Mouse (Mus musculus): Measurements from ENCODE around the gene Tshz2.

Tshz2 gene

GRCm38 (mm10) chr2:169630070-169630469, 2.7 kb upstream of the Tshz2 start:
- no peak for DNase-seq (ENCODE audit: low spot score in 2 of 2)

- peak; percentile 35 to 67 for DNase-seq (ENCODE audit: low spot score in 2 of 2)
Observed at GRCm38 (mm10) chr2:169633491-169634289, 877 bp downstream of the Tshz2 start.

GRCm38 (mm10) chr2:169634619-169635382, 2.0 kb downstream of the Tshz2 start:
- DNase-seq (ENCODE audit: low spot score in 2 of 2) = no peak

GRCm38 (mm10) chr2:169635428-169635827, 2.6 kb downstream of the Tshz2 start:
- no peak for DNase-seq (ENCODE audit: low spot score in 2 of 2)

GRCm38 (mm10) chr2:169636414-169636813, 3.6 kb downstream of the Tshz2 start:
- DNase-seq (ENCODE audit: low spot score in 2 of 2) = no peak

GRCm38 (mm10) chr2:169641547-169641946, 8.7 kb downstream of the Tshz2 start:
- DNase-seq (ENCODE audit: low spot score in 2 of 2) = no peak

- no peak for DNase-seq (ENCODE audit: low spot score in 2 of 2)
Observed at GRCm38 (mm10) chr2:169642420-169642819, 9.6 kb downstream of the Tshz2 start.

GRCm38 (mm10) chr2:169647091-169647490, 14.3 kb downstream of the Tshz2 start:
- DNase-seq (ENCODE audit: low spot score in 2 of 2) = no peak

- DNase-seq (ENCODE audit: low spot score in 2 of 2) = no peak
Observed at GRCm38 (mm10) chr2:169649262-169649885, 16.6 kb downstream of the Tshz2 start.

GRCm38 (mm10) chr2:169653282-169653681, 20.5 kb downstream of the Tshz2 start:
- DNase-seq (ENCODE audit: low spot score in 2 of 2) = no peak

- DNase-seq (ENCODE audit: low spot score in 2 of 2) = no peak
Observed at GRCm38 (mm10) chr2:169663792-169664191, 31.0 kb downstream of the Tshz2 start.

- DNase-seq (ENCODE audit: low spot score in 2 of 2) = no peak
Observed at GRCm38 (mm10) chr2:169671264-169671663, 38.5 kb downstream of the Tshz2 start.

- no peak for DNase-seq (ENCODE audit: low spot score in 2 of 2)
Observed at GRCm38 (mm10) chr2:169673786-169674185, 41.0 kb downstream of the Tshz2 start.

GRCm38 (mm10) chr2:169674209-169674608, 41.4 kb downstream of the Tshz2 start:
- DNase-seq (ENCODE audit: low spot score in 2 of 2) = no peak

GRCm38 (mm10) chr2:169679264-169679663, 46.5 kb downstream of the Tshz2 start:
- no peak for DNase-seq (ENCODE audit: low spot score in 2 of 2)

GRCm38 (mm10) chr2:169679951-169680350, 47.1 kb downstream of the Tshz2 start:
- DNase-seq (ENCODE audit: low spot score in 2 of 2) = no peak

- no peak for DNase-seq (ENCODE audit: low spot score in 2 of 2)
Observed at GRCm38 (mm10) chr2:169685260-169685659, 52.4 kb downstream of the Tshz2 start.

- DNase-seq (ENCODE audit: low spot score in 2 of 2) = no peak
Observed at GRCm38 (mm10) chr2:169685747-169686146, 52.9 kb downstream of the Tshz2 start.

GRCm38 (mm10) chr2:169686697-169687430, 54.1 kb downstream of the Tshz2 start:
- no peak for DNase-seq (ENCODE audit: low spot score in 2 of 2)

- DNase-seq (ENCODE audit: low spot score in 2 of 2) = no peak
Observed at GRCm38 (mm10) chr2:169690054-169690453, 57.2 kb downstream of the Tshz2 start.

GRCm38 (mm10) chr2:169694494-169694893, 61.7 kb downstream of the Tshz2 start:
- DNase-seq (ENCODE audit: low spot score in 2 of 2) = no peak

GRCm38 (mm10) chr2:169695025-169695424, 62.2 kb downstream of the Tshz2 start:
- DNase-seq (ENCODE audit: low spot score in 2 of 2) = no peak

Measured in urinary bladder, adult 18-20 months (tissue).